Mouse (Mus musculus): ENCODE results near the gene Hopx.

GRCm38 (mm10) chr5:77129907-77130306 is 15.0 kb upstream of the Hopx start:
- TF ChIP-seq ZC3H11A (IDR thresholded peaks at IDR 0.05; ENCODE audit: borderline replicate concordance, low read depth, low read length) (no peak), ZNF384 (IDR thresholded peaks at IDR 0.05; ENCODE audit: low read depth, low read length) (no peak), CHD2 (IDR thresholded peaks at IDR 0.05; ENCODE audit: low read depth, low read length) (no peak)

All from ES-E14 (cell line).